Mouse (Mus musculus): ENCODE measurements at regions not wholly inside any gene's neighbourhood (a gene's known extent, or its start where the extent isn't known, plus 50 kb on each side); places are given as distances from the start of the nearest gene placed in this dataset.

DNA sequence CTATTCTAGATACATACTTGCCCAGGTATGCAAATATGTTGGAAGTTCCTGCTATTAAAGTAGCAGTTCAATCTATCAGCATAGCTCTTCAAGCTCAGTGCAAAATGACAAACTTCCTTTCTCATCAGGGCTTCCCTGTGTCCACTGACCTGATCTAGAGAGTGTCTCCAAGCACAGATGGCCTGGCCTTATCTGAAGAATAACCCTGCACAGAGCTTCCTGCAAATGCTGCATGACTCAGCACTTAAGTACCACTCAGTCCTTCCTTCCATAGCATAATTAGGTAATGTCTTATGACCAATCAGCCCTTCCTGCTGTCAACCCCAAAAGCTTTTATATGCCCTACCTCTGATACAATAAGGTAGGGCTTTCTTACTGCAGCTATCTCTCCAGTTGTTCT, 644.6 kb downstream of the Tmem182 start:
- Histone ChIP-seq H3K27ac (ENCODE audit: low read depth, low read length) (no peak overlapping the region), H3K4me2 (replicated peaks; ENCODE audit: low read depth, low read length) (no peak overlapping the region), H3K27me3 (ENCODE audit: control insufficient read depth, insufficient read depth, low read length) (no peaks in the 10 kb centered on the region), H3K36me3 (ENCODE audit: control insufficient read depth, insufficient read depth, low read length) (no peaks in the 10 kb centered on the region), H3K4me3 (ENCODE audit: low read length) (no peak overlapping the region), H3K9ac (ENCODE audit: low read depth, low read length) (no peak overlapping the region), H3K4me1 (ENCODE audit: control insufficient read depth, insufficient read depth, low read length) (no peaks in the 10 kb centered on the region), H3K9me3 (ENCODE audit: control insufficient read depth, low read length) (no peaks in the 10 kb centered on the region)
- no peak for ATAC-seq (ENCODE audit: low FRiP score, low TSS enrichment)

All from kidney, embryonic 14.5 days (tissue).